Mouse (Mus musculus) small intestine, adult 2 months (tissue): ENCODE data around the gene Nfatc2ip. TPM values are rescaled to one million over a fixed set of nuclear protein-coding genes. Genes with fewer than 3 reads are reported as not detected.

Experiments used
- H3K27ac ChIP-seq: fragments of 200-500 bp; 2 replicates; pipeline ENCODE4 v1.5.1; 2012; ENCODE audit warnings: low read depth, low read length, control low read depth, inconsistent platforms; ENCODE audit not compliant: insufficient read depth
- H3K27me3 ChIP-seq: fragments of 200-500 bp; 2 replicates; pipeline ENCODE4 v1.6.1; 2012; ENCODE audit warnings: mild to moderate bottlenecking, moderate library complexity, low read length, inconsistent platforms; ENCODE audit not compliant: control insufficient read depth, insufficient read depth
- H3K36me3 ChIP-seq: fragments of 200-500 bp; 2 replicates; pipeline ENCODE4 v1.6.1; 2012; ENCODE audit warnings: mild to moderate bottlenecking, low read length, control low read depth, inconsistent platforms; ENCODE audit not compliant: control insufficient read depth, insufficient read depth
- H3K4me1 ChIP-seq: fragments of 200-500 bp; 2 replicates; pipeline ENCODE4 v1.6.1; 2012; ENCODE audit warnings: low read length, inconsistent platforms, mixed read lengths; ENCODE audit not compliant: control insufficient read depth, insufficient read depth, insufficient read length
- H3K4me3 ChIP-seq: fragments of 200-500 bp; 2 replicates; pipeline ENCODE4 v1.5.1; 2012; ENCODE audit warnings: low read depth, mild to moderate bottlenecking, control low read depth, inconsistent platforms, low read length, moderate library complexity
- CTCF ChIP-seq: fragments of 200-500 bp; IDR thresholded peaks from 2 replicates; pipeline ENCODE4 v1.5.1; 2012; ENCODE audit warnings: low read depth, mild to moderate bottlenecking, control low read depth, inconsistent platforms, low read length, moderate library complexity, mixed read lengths; ENCODE audit not compliant: insufficient replicate concordance, insufficient read length; ENCODE audit errors: extremely low read depth
- POLR2A ChIP-seq: fragments of 200-500 bp; IDR thresholded peaks from 2 replicates; pipeline ENCODE4 v1.6.1; 2012; ENCODE audit warnings: low read depth, mild to moderate bottlenecking, control low read depth, inconsistent platforms, low read length, moderate library complexity
- WGBS: fragments of 180-500 bp; shearing (Covaris S2); methylation state at CpG from one replicate; pipeline ENCODE4 v1.1.7; 2018; 5-methylcytosine and 5-hydroxymethylcytosine counted together
- polyA plus RNA-seq: library from polyadenylated mRNA; depleted of rRNA; stranded (reverse); fragments of >200 nt; gene quantifications from 2 replicates; pipeline ENCODE4 v1.2.3, GENCODE M21; 2012; rRNA removed

Gene Nfatc2ip
- polyA plus RNA-seq, 1 experiment = 5.2 TPM

GRCm38 (mm10) chr7:126338906-126339305 lies 57.6 kb downstream of the Nfatc2ip start:
- Histone ChIP-seq H3K36me3 (no peaks in the 10 kb centered on the region), H3K27ac (no peak overlapping the region), H3K4me1 (peaks cover 16% of the 10 kb centered on the region), H3K27me3 (no peaks in the 10 kb centered on the region), H3K4me3 (no peak overlapping the region)
- 89% methylated on average over 8 of the region's 8 CpGs for WGBS
- TF ChIP-seq POLR2A (no peak), CTCF (no peak)

GRCm38 (mm10) chr7:126335556-126335955 lies 61.0 kb downstream of the Nfatc2ip start:
- Histone ChIP-seq H3K27me3 (no peaks in the 10 kb centered on the region), H3K4me1 (peaks cover 8% of the 10 kb centered on the region), H3K36me3 (no peaks in the 10 kb centered on the region), H3K27ac (no peak overlapping the region), H3K4me3 (no peak overlapping the region)
- TF ChIP-seq CTCF = peak; percentile 41; the same call in 1 of the 2 replicates
- TF ChIP-seq POLR2A = no peak
- 92% methylated on average over 1 of the region's 1 CpGs for WGBS

Other genes starting within 250 kb of the Nfatc2ip start
- gene Xpo6, start 196.2 kb downstream of the Nfatc2ip start, polyA plus RNA-seq = 95.0 and 145 TPM in 2 replicates
- 13.6 and 29.6 TPM in 2 replicates for gene Sbk1, start 124.1 kb downstream of the Nfatc2ip start, polyA plus RNA-seq
- 10.7 and 23.5 TPM in 2 replicates for gene Lat, start 27.2 kb downstream of the Nfatc2ip start, polyA plus RNA-seq
- gene Spns1, start 19.3 kb downstream of the Nfatc2ip start, polyA plus RNA-seq = 91.7 and 149 TPM in 2 replicates
- gene Cd19, start 18.2 kb upstream of the Nfatc2ip start, polyA plus RNA-seq = 3.9 and 8.0 TPM in 2 replicates
- 9.9 and 20.3 TPM in 2 replicates for gene Rabep2, start 32.0 kb upstream of the Nfatc2ip start, polyA plus RNA-seq
- gene Atp2a1, start 66.4 kb upstream of the Nfatc2ip start, polyA plus RNA-seq = 0.08 and 0.23 TPM in 2 replicates
- 30.5 and 54.4 TPM in 2 replicates for gene Sh2b1, start 78.7 kb upstream of the Nfatc2ip start, polyA plus RNA-seq
- gene Tufm, start 90.6 kb upstream of the Nfatc2ip start, polyA plus RNA-seq = 83.1 and 121 TPM in 2 replicates
- 143 and 301 TPM in 2 replicates for gene Atxn2l, start 106.7 kb upstream of the Nfatc2ip start, polyA plus RNA-seq
- 37.3 and 79.1 TPM in 2 replicates for gene Eif3c, start 169.7 kb upstream of the Nfatc2ip start, polyA plus RNA-seq
- gene Apobr, start 188.2 kb upstream of the Nfatc2ip start, polyA plus RNA-seq = 2.3 TPM in 2 replicates
- gene Cln3, start 189.1 kb upstream of the Nfatc2ip start, polyA plus RNA-seq = 24.9 and 55.7 TPM in 2 replicates
- 0.15 and 0.51 TPM in 2 replicates for gene Il27, start 198.2 kb upstream of the Nfatc2ip start, polyA plus RNA-seq
- 32.5 and 97.9 TPM in 2 replicates for gene Nupr1, start 234.1 kb upstream of the Nfatc2ip start, polyA plus RNA-seq